Mouse (Mus musculus) liver, adult 2 months (tissue): ENCODE data around the gene Tcf15.

Source experiments
- CTCF ChIP-seq: fragments of 200-500 bp; IDR thresholded peaks from 2 replicates; pipeline ENCODE4 v1.5.1; 2011; ENCODE audit warnings: low read depth, low read length, control low read depth
- POLR2A ChIP-seq: fragments of 200-500 bp; IDR thresholded peaks from 2 replicates; pipeline ENCODE4 v1.6.1; 2011; ENCODE audit warnings: low read length, control low read depth; ENCODE audit not compliant: insufficient read depth; ENCODE audit errors: extremely low read depth

GRCm38 (mm10) chr2:152166257-152166656, 22.9 kb downstream of the Tcf15 start:
- TF ChIP-seq POLR2A (no peak), CTCF (no peak)
